Mouse (Mus musculus): Measurements from ENCODE around the gene Spdye4b.

GRCm38 (mm10) chr5:143179179-143179578 is 1.6 kb upstream of the Spdye4b start:
- TF ChIP-seq CTCF (IDR thresholded peaks at IDR 0.05; ENCODE audit: control insufficient read depth, insufficient read depth, low read length): no peak
- no peak for TF ChIP-seq POLR2A (IDR thresholded peaks at IDR 0.05; ENCODE audit: borderline replicate concordance, control insufficient read depth, low read depth, low read length)

Data from bone marrow, adult 2 months (tissue).